Mouse (Mus musculus) activated CD4-positive, CD25-positive, alpha-beta regulatory T cell (primary cell): Measurements from ENCODE around the gene Sptbn2. TPM values are rescaled to one million over a fixed set of nuclear protein-coding genes. Genes with fewer than 3 reads are reported as not detected.

Experiments
- polyA plus RNA-seq, 2 experiments: library from polyadenylated mRNA; unstranded; fragments of 100-300 nt; shearing (Covaris generic); gene quantifications; one replicate each; pipeline ENCODE4 v1.2.1; 2017

Sptbn2 gene
- polyA plus RNA-seq: under 1 TPM; 0.18 to 0.80 TPM

GRCm38 (mm10) chr19:4711098-4711600 is at the start of gene Sptbn2:
Sptbn2 (plus strand) TSS chr19:4711167.

GRCm38 (mm10) chr19:4698205-4698677 is 12.7 kb upstream of the Sptbn2 start, which contains the start of gene Gm960:
Gm960 (minus strand) TSS chr19:4698668.

GRCm38 (mm10) chr19:4756193-4756911 is 45.4 kb downstream of the Sptbn2 start, which contains the start of gene Rbm4b:
Rbm4b (plus strand) TSS chr19:4756497.

GRCm38 (mm10) chr19:4793831-4794422 is 83.0 kb downstream of the Sptbn2 start, which contains the start of gene Rbm4:
Rbm4 (minus strand) TSS chr19:4793901.

Other genes with a start within 250 kb of the Sptbn2 start
- gene Syt12, start 233.7 kb upstream of the Sptbn2 start, polyA plus RNA-seq: under 1 TPM in 1 of 2 experiments, not detected in 1; 0.16 TPM
- gene 2010003K11Rik, start 212.6 kb upstream of the Sptbn2 start, polyA plus RNA-seq: not detected
- gene Pcx, start 200.7 kb upstream of the Sptbn2 start, polyA plus RNA-seq: 1 to 10 TPM in 1 of 2 experiments, under 1 TPM in 1; 0.64 to 2.2 TPM
- 1 to 10 TPM in 1 of 2 experiments, under 1 TPM in 1; 0.42 to 1.0 TPM for gene Lrfn4, start 95.5 kb upstream of the Sptbn2 start, polyA plus RNA-seq
- 10 to 100 TPM; 55.2 to 61.6 TPM for gene Rce1, start 85.5 kb upstream of the Sptbn2 start, polyA plus RNA-seq
- gene Gm960, start 12.5 kb upstream of the Sptbn2 start, polyA plus RNA-seq: under 1 TPM in 1 of 2 experiments, not detected in 1; 0.74 TPM
- 10 to 100 TPM; 35.8 TPM for gene Rbm4b, start 45.3 kb downstream of the Sptbn2 start, polyA plus RNA-seq
- gene Rbm4, start 82.7 kb downstream of the Sptbn2 start, polyA plus RNA-seq: 10 to 100 TPM; 47.2 to 53.7 TPM
- gene Gm21992, start 100.4 kb downstream of the Sptbn2 start, polyA plus RNA-seq: 10 to 100 TPM; 24.6 to 37.9 TPM
- gene Rbm14, start 100.5 kb downstream of the Sptbn2 start, polyA plus RNA-seq: 10 to 100 TPM; 37.0 to 61.2 TPM
- gene Ccs, start 128.2 kb downstream of the Sptbn2 start, polyA plus RNA-seq: 100 to 1,000 TPM; 132 to 164 TPM
- gene Ccdc87, start 128.2 kb downstream of the Sptbn2 start, polyA plus RNA-seq: under 1 TPM; 0.05 to 0.41 TPM
- gene Ctsf, start 144.0 kb downstream of the Sptbn2 start, polyA plus RNA-seq: 1 to 10 TPM; 3.3 to 6.6 TPM
- under 1 TPM; 0.06 to 0.35 TPM for gene Actn3, start 166.7 kb downstream of the Sptbn2 start, polyA plus RNA-seq
- 10 to 100 TPM in 1 of 2 experiments, 1 to 10 TPM in 1; 6.8 to 12.0 TPM for gene Zdhhc24, start 167.5 kb downstream of the Sptbn2 start, polyA plus RNA-seq
- gene Bbs1, start 195.5 kb downstream of the Sptbn2 start, polyA plus RNA-seq: under 1 TPM; 0.44 to 0.49 TPM
- 100 to 1,000 TPM in 1 of 2 experiments, 10 to 100 TPM in 1; 85.9 to 129 TPM for gene Dpp3, start 217.1 kb downstream of the Sptbn2 start, polyA plus RNA-seq
- under 1 TPM; 0.35 to 0.90 TPM for gene Peli3, start 232.0 kb downstream of the Sptbn2 start, polyA plus RNA-seq